In the genomic region with DNA sequence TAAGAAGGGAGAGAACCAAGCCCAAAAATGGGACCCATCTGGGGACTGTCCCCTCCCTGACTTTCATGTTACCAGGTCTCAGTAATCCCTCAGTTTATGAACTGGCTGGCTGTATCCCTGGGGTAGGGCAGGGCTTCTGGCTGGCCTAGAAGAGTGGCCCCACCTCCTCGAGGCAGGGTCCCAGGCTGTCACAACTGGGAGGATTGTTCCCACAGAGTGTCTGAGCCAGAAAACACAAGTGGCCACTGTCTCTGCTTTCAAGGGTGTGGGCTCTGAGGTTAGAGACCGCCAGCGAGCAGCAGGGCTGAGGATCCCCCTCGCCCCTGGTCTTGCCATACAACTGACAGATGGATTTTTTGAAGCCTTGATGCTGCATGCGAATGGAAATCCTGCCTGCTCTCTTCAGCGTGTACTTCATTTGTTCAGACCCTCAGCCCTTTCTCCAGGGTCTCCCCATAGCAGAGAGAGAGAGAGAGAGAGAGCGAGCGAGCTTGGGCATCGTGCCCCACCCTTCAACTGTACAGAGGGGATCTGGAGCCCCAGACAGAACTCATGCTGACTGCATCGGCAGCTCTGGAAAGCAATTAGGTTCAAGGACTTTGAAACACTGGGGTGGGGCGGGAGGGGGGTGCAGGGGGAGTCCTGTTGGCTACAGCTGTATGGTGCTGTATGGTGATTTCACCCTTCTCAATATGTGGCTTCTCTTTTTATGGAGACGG, we compare ENCODE assay signal across 9 mouse cellular contexts. TPM values are rescaled to one million over a fixed set of nuclear protein-coding genes. Genes with fewer than 3 reads are reported as not detected.
DNase-seq lines count a peak whose midpoint lies in the region; ATAC-seq lines count a peak whose summit lies in the region.
"Had no signal": no experiment of that assay in that cellular context is flagged by ENCODE, and none has a peak within 500 bp of the region (broad histone marks: within the 10 kb centered on the region; RNA-seq: fewer than 3 reads in every experiment).

No protein-coding gene starts in this region.

- H3K27ac ChIP-seq in heart, embryonic 10.5 days, result 0 out of 2 replicates have a peak overlapping the region, but pooled peaks have one; percentile 45
- H3K27ac ChIP-seq in embryonic facial prominence, embryonic 10.5 days (replicated peaks), result peak overlapping the region; percentile 31; the same call in 1 of the 2 replicates
- peak overlapping the region; percentile 75 for H3K27ac ChIP-seq in hindbrain, embryonic 10.5 days
- peak overlapping the region; percentile 17; the same call in 1 of the 2 replicates for H3K27ac ChIP-seq in liver, embryonic 13.5 days

- H3K9ac ChIP-seq in liver, embryonic 13.5 days, result no peak overlapping the region

- no peaks in the 10 kb centered on the region for H3K9me3 ChIP-seq in heart, embryonic 10.5 days
- H3K9me3 ChIP-seq in embryonic facial prominence, embryonic 10.5 days, result no peaks in the 10 kb centered on the region
- no peaks in the 10 kb centered on the region for H3K9me3 ChIP-seq in hindbrain, embryonic 10.5 days
- H3K9me3 ChIP-seq in liver, embryonic 13.5 days (replicated peaks), result no peaks in the 10 kb centered on the region

- peaks cover 67% of the 10 kb centered on the region for H3K4me1 ChIP-seq in heart, embryonic 10.5 days
- H3K4me1 ChIP-seq in embryonic facial prominence, embryonic 10.5 days, result peaks cover 63% of the 10 kb centered on the region
- H3K4me1 ChIP-seq in hindbrain, embryonic 10.5 days (replicated peaks), result peaks cover 76% of the 10 kb centered on the region
- peaks cover 63% of the 10 kb centered on the region for H3K4me1 ChIP-seq in liver, embryonic 13.5 days (replicated peaks)

- no peak for ATAC-seq in liver, embryonic 13.5 days (ENCODE audit: low read depth)

- 75% methylated on average over 12 of the region's 12 CpGs for WGBS in heart, embryonic 10.5 days
- WGBS in embryonic facial prominence, embryonic 10.5 days, result 55% methylated on average over 12 of the region's 12 CpGs
- WGBS in hindbrain, embryonic 10.5 days, result 70% methylated on average over 12 of the region's 12 CpGs
- WGBS in liver, embryonic 13.5 days (ENCODE audit: insufficient replicate concordance), result 74% methylated on average over 12 of the region's 12 CpGs

- intact Hi-C loops in heart, postnatal 14 days (cut with DNase I), result no loop called here

- no peaks in the 10 kb centered on the region; the same call in 1 of the 2 replicates for H3K36me3 ChIP-seq in heart, embryonic 10.5 days
- H3K36me3 ChIP-seq in embryonic facial prominence, embryonic 10.5 days (replicated peaks), result no peaks in the 10 kb centered on the region
- 0 out of 2 replicates have a peak, but pooled peaks cover 3% of the 10 kb centered on the region for H3K36me3 ChIP-seq in hindbrain, embryonic 10.5 days
- H3K36me3 ChIP-seq in liver, embryonic 13.5 days, result peaks cover 7% of the 10 kb centered on the region; the same call in 1 of the 2 replicates

- H3K27me3 ChIP-seq in heart, embryonic 10.5 days (ENCODE audit: insufficient read depth, poor library complexity, severe bottlenecking), result no peaks in the 10 kb centered on the region
- H3K27me3 ChIP-seq in embryonic facial prominence, embryonic 10.5 days (replicated peaks; ENCODE audit: low read depth, poor library complexity, severe bottlenecking), result no peaks in the 10 kb centered on the region
- no peaks in the 10 kb centered on the region for H3K27me3 ChIP-seq in hindbrain, embryonic 10.5 days (ENCODE audit: insufficient read depth, poor library complexity, severe bottlenecking)
- H3K27me3 ChIP-seq in liver, embryonic 13.5 days, result no peaks in the 10 kb centered on the region

- no peak overlapping the region for H3K4me3 ChIP-seq in heart, embryonic 10.5 days
- no peak overlapping the region for H3K4me3 ChIP-seq in embryonic facial prominence, embryonic 10.5 days
- H3K4me3 ChIP-seq in hindbrain, embryonic 10.5 days, result no peak overlapping the region
- no peak overlapping the region for H3K4me3 ChIP-seq in liver, embryonic 13.5 days (replicated peaks)

- DNase-seq in heart, embryonic 10.5 days (ENCODE audit: low spot score), result no peak
- DNase-seq in heart, postnatal 14 days, result no peak
- DNase-seq in embryonic facial prominence, embryonic 10.5 days (ENCODE audit: low spot score), result no peak
- DNase-seq in hindbrain, embryonic 10.5 days (ENCODE audit: low spot score), result no peak
- no peak for DNase-seq in liver, embryonic 13.5 days
- no peak for DNase-seq in ovary, adult 18-20 months (ENCODE audit: low spot score)
- DNase-seq in thymus, adult 18-20 months, result no peak
- no peak for DNase-seq in cerebellum, adult 9-10 months

- no peak overlapping the region for H3K4me2 ChIP-seq in liver, embryonic 13.5 days

RNA-seq across cellular contexts. Expression of a gene that starts 18.6 kb away (rescaled TPM):
- polyA plus RNA-seq in heart, embryonic 10.5 days (2016; fragmentation: Nextera tagmentation; extraction: Ambion mirVana), result 2.3 and 2.8 TPM in 2 replicates
- 10 to 100 TPM; 14.3 to 14.5 TPM for total RNA-seq in heart, postnatal 14 days (2021)
- 2.2 and 3.0 TPM in 2 replicates for polyA plus RNA-seq in embryonic facial prominence, embryonic 10.5 days (2016; fragmentation: Nextera tagmentation; extraction: Ambion mirVana)
- polyA plus RNA-seq in hindbrain, embryonic 10.5 days (2016; fragmentation: Nextera tagmentation; extraction: Ambion mirVana), result 3.0 TPM in 2 replicates
- 3.0 and 4.5 TPM in 2 replicates for polyA plus RNA-seq in liver, embryonic 13.5 days (2015; fragmentation: Nextera tagmentation; extraction: Ambion mirVana)

RNA-seq across cellular contexts. Expression of a gene that starts 19.9 kb away (rescaled TPM):
- polyA plus RNA-seq in heart, embryonic 10.5 days (2016; fragmentation: Nextera tagmentation; extraction: Ambion mirVana), result 0.36 TPM in 1 of 2 replicates, not detected in the other
- under 1 TPM; 0.57 to 0.68 TPM for total RNA-seq in heart, postnatal 14 days (2021)
- polyA plus RNA-seq in embryonic facial prominence, embryonic 10.5 days (2016; fragmentation: Nextera tagmentation; extraction: Ambion mirVana), result 0.39 TPM in 1 of 2 replicates, not detected in the other
- polyA plus RNA-seq in hindbrain, embryonic 10.5 days (2016; fragmentation: Nextera tagmentation; extraction: Ambion mirVana), result 0.45 TPM in 1 of 2 replicates, not detected in the other
- 0.46 and 0.74 TPM in 2 replicates for polyA plus RNA-seq in liver, embryonic 13.5 days (2015; fragmentation: Nextera tagmentation; extraction: Ambion mirVana)
- polyA plus RNA-seq: limb, embryonic 11.5 days had no signal

Comparison
In these comparisons a context has a peak if more than half of its experiments do, and no peak if none do; other contexts are left out.
1. H3K27ac ChIP-seq: peak in every context shown above with its lines; median percentile 75 in hindbrain, embryonic 10.5 days; 45 in heart, embryonic 10.5 days; 31 in embryonic facial prominence, embryonic 10.5 days; 17 in liver, embryonic 13.5 days.